Mouse (Mus musculus) right cerebral cortex, postnatal 36 days (tissue): ENCODE measurements at regions not wholly inside any gene's neighbourhood (a gene's known extent, or its start where the extent isn't known, plus 50 kb on each side); places are given as distances from the start of the nearest gene placed in this dataset.

Experiments
- DNase-seq, 2 experiments: peaks; one replicate each; pipeline ENCODE4 v3.0.0; 2022; ENCODE audit warnings: low spot score in 2 of 2, mixed read lengths in 1 of 2

GRCm38 (mm10) chr13:103476328-103476727 is 142.0 kb upstream of the Mast4 start:
- DNase-seq = no peak

GRCm38 (mm10) chr13:103472216-103472615 is 137.9 kb upstream of the Mast4 start:
- DNase-seq = no peak

GRCm38 (mm10) chr13:103470141-103470540 is 135.8 kb upstream of the Mast4 start:
- DNase-seq = no peak

GRCm38 (mm10) chr13:103460499-103460898 is 126.2 kb upstream of the Mast4 start:
- no peak for DNase-seq

GRCm38 (mm10) chr13:103459486-103460147 is 125.3 kb upstream of the Mast4 start:
- no peak for DNase-seq

- no peak for DNase-seq
Observed at GRCm38 (mm10) chr13:103452837-103453236, 118.5 kb upstream of the Mast4 start.

GRCm38 (mm10) chr13:103430589-103430988 is 96.3 kb upstream of the Mast4 start:
- peak; percentile 25 to 39 for DNase-seq

- no peak for DNase-seq
Observed at GRCm38 (mm10) chr13:103424011-103424410, 89.7 kb upstream of the Mast4 start.

- DNase-seq = no peak
Observed at GRCm38 (mm10) chr13:103423417-103423816, 89.1 kb upstream of the Mast4 start.

- DNase-seq = no peak
Observed at GRCm38 (mm10) chr13:103422997-103423396, 88.7 kb upstream of the Mast4 start.

GRCm38 (mm10) chr13:103419146-103419545 is 84.8 kb upstream of the Mast4 start:
- DNase-seq = no peak

GRCm38 (mm10) chr13:103417256-103417655 is 83.0 kb upstream of the Mast4 start:
- no peak for DNase-seq

- no peak for DNase-seq
Observed at GRCm38 (mm10) chr13:103415335-103415734, 81.0 kb upstream of the Mast4 start.

- no peak for DNase-seq
Observed at GRCm38 (mm10) chr13:103412566-103412965, 78.3 kb upstream of the Mast4 start.

GRCm38 (mm10) chr13:103409286-103409685 is 75.0 kb upstream of the Mast4 start:
- DNase-seq = no peak

- no peak for DNase-seq
Observed at GRCm38 (mm10) chr13:103396526-103397020, 62.3 kb upstream of the Mast4 start.

GRCm38 (mm10) chr13:103396099-103396498 is 61.8 kb upstream of the Mast4 start:
- DNase-seq = no peak

GRCm38 (mm10) chr13:103392581-103392980 is 58.3 kb upstream of the Mast4 start:
- no peak for DNase-seq

GRCm38 (mm10) chr13:103391396-103391795 is 57.1 kb upstream of the Mast4 start:
- no peak for DNase-seq

GRCm38 (mm10) chr13:103390991-103391390 is 56.7 kb upstream of the Mast4 start:
- no peak for DNase-seq

- no peak for DNase-seq
Observed at GRCm38 (mm10) chr13:103386948-103387347, 52.7 kb upstream of the Mast4 start.
